In genomic region chr8:54529382-54530296, GRCm38 (mm10) we compare ENCODE assay signal across 8 mouse cellular contexts. TPM values are rescaled to one million over a fixed set of nuclear protein-coding genes. Genes with fewer than 3 reads are reported as not detected.
DNase-seq lines count a peak whose midpoint lies in the region; ATAC-seq lines count a peak whose summit lies in the region.

TSS of gene Asb5 (plus strand) at chr8:54529580.
TSS of gene Spcs3 (minus strand) at chr8:54529998.

- peak within 1 kb of the TSS; percentile 95 for H3K9ac ChIP-seq in heart, embryonic 13.5 days
- peak within 1 kb of the TSS; percentile 87 for H3K9ac ChIP-seq in liver, embryonic 12.5 days
- peak within 1 kb of the TSS; percentile 78 for H3K9ac ChIP-seq in stomach, embryonic 15.5 days

- H3K4me3 ChIP-seq in brown adipose tissue, adult 24 weeks (ENCODE audit: insufficient read depth, low read depth, low read length): peak within 1 kb of the TSS; percentile 91
- H3K4me3 ChIP-seq in heart, embryonic 13.5 days: peak within 1 kb of the TSS; percentile 87
- peak within 1 kb of the TSS; percentile 85 for H3K4me3 ChIP-seq in liver, embryonic 12.5 days
- peak within 1 kb of the TSS; percentile 88 for H3K4me3 ChIP-seq in stomach, embryonic 15.5 days (replicated peaks)

- H3K36me3 ChIP-seq in heart, embryonic 13.5 days: peaks cover 21% of the 10 kb centered on the region
- H3K36me3 ChIP-seq in liver, embryonic 12.5 days: peaks cover 22% of the 10 kb centered on the region
- 0 out of 2 replicates have a peak, but pooled peaks cover 5% of the 10 kb centered on the region for H3K36me3 ChIP-seq in stomach, embryonic 15.5 days

- under 1% methylated on average over 89 of the region's 89 CpGs for WGBS in heart, embryonic 13.5 days
- WGBS in liver, embryonic 12.5 days (ENCODE audit: insufficient replicate concordance): under 1% methylated on average over 88 of the region's 89 CpGs
- under 1% methylated on average over 89 of the region's 89 CpGs for WGBS in stomach, embryonic 15.5 days

- H3K9me3 ChIP-seq in heart, embryonic 13.5 days: no peaks in the 10 kb centered on the region
- no peaks in the 10 kb centered on the region for H3K9me3 ChIP-seq in liver, embryonic 12.5 days (replicated peaks)
- no peaks in the 10 kb centered on the region for H3K9me3 ChIP-seq in stomach, embryonic 15.5 days

- peak within 1 kb of the TSS; percentile 81 for H3K27ac ChIP-seq in brown adipose tissue, adult 24 weeks (replicated peaks; ENCODE audit: low read depth, low read length)
- peak within 1 kb of the TSS; percentile 87 for H3K27ac ChIP-seq in heart, embryonic 13.5 days (replicated peaks)
- H3K27ac ChIP-seq in liver, embryonic 12.5 days: peak within 1 kb of the TSS; percentile 81
- peak within 1 kb of the TSS; percentile 90 for H3K27ac ChIP-seq in stomach, embryonic 15.5 days

- peak; percentile 94 for ATAC-seq in heart, embryonic 13.5 days (ENCODE audit: extremely low read depth, insufficient number of reproducible peaks, low FRiP score, low TSS enrichment)
- peak; percentile 93 for ATAC-seq in liver, embryonic 12.5 days
- peak; percentile 98 for ATAC-seq in stomach, embryonic 15.5 days (ENCODE audit: insufficient read depth, low FRiP score, low read depth)

- DNase-seq in CD4-positive helper T cell, adult 2 months (ENCODE audit: low read depth, low spot score): peak; percentile 96
- DNase-seq in fat pad, adult 2 months (ENCODE audit: extremely low read depth, low read depth, low spot score): peak; percentile 37
- peak; percentile 98 for DNase-seq in kidney, postnatal 10 days
- peak; percentile 89 to 94 for DNase-seq in natural killer cell, adult 2 months (ENCODE audit: low spot score in 2 of 2)

- H3K4me2 ChIP-seq in heart, embryonic 13.5 days: peak within 1 kb of the TSS; percentile 79
- H3K4me2 ChIP-seq in liver, embryonic 12.5 days: peak within 1 kb of the TSS; percentile 91
- peak within 1 kb of the TSS; percentile 59 for H3K4me2 ChIP-seq in stomach, embryonic 15.5 days

- H3K27me3 ChIP-seq in heart, embryonic 13.5 days (replicated peaks): no peaks in the 10 kb centered on the region
- H3K27me3 ChIP-seq in liver, embryonic 12.5 days (replicated peaks): no peaks in the 10 kb centered on the region
- H3K27me3 ChIP-seq in stomach, embryonic 15.5 days (replicated peaks): no peaks in the 10 kb centered on the region

- 0 out of 2 replicates have a peak, but pooled peaks cover 2% of the 10 kb centered on the region for H3K4me1 ChIP-seq in brown adipose tissue, adult 24 weeks (ENCODE audit: control insufficient read depth, insufficient read depth, insufficient read length, low read length)
- peaks cover 26% of the 10 kb centered on the region for H3K4me1 ChIP-seq in heart, embryonic 13.5 days
- peaks cover 34% of the 10 kb centered on the region for H3K4me1 ChIP-seq in liver, embryonic 12.5 days
- peaks cover 6% of the 10 kb centered on the region for H3K4me1 ChIP-seq in stomach, embryonic 15.5 days

RNA-seq across cellular contexts. Expression of gene Asb5, which starts in this region (rescaled TPM):
- 6.1 and 10.7 TPM in 2 replicates for polyA plus RNA-seq in brown adipose tissue, adult 24 weeks (2012; ENCODE audit: insufficient read depth, insufficient read length, missing spikeins)
- 3.7 and 4.5 TPM in 2 replicates for polyA plus RNA-seq in heart, embryonic 13.5 days (2015; fragmentation: Nextera tagmentation; extraction: Ambion mirVana)
- 3.0 and 4.1 TPM in 2 replicates for polyA plus RNA-seq in liver, embryonic 12.5 days (2016; fragmentation: Nextera tagmentation; extraction: Ambion mirVana)
- polyA plus RNA-seq in stomach, embryonic 15.5 days (2015; fragmentation: Nextera tagmentation; extraction: Ambion mirVana): 5.9 and 6.2 TPM in 2 replicates

RNA-seq across cellular contexts. Expression of gene Spcs3, which starts in this region (rescaled TPM):
- 9.9 and 10.5 TPM in 2 replicates for polyA plus RNA-seq in brown adipose tissue, adult 24 weeks (2012; ENCODE audit: insufficient read depth, insufficient read length, missing spikeins)
- polyA plus RNA-seq in heart, embryonic 13.5 days (2015; fragmentation: Nextera tagmentation; extraction: Ambion mirVana): 63.3 and 69.4 TPM in 2 replicates
- polyA plus RNA-seq in liver, embryonic 12.5 days (2016; fragmentation: Nextera tagmentation; extraction: Ambion mirVana): 97.5 and 97.7 TPM in 2 replicates
- 101 and 121 TPM in 2 replicates for polyA plus RNA-seq in stomach, embryonic 15.5 days (2015; fragmentation: Nextera tagmentation; extraction: Ambion mirVana)

Comparison
In these comparisons a context has a peak if more than half of its experiments do, and no peak if none do; other contexts are left out.
1. Peak in every context shown above with its lines: DNase-seq, ATAC-seq, H3K4me3 ChIP-seq and H3K27ac ChIP-seq.
2. DNase-seq: peak in every context shown above with its lines; median percentile 98 in kidney, postnatal 10 days; 96 in CD4-positive helper T cell, adult 2 months; 92 in natural killer cell, adult 2 months; 37 in fat pad, adult 2 months.